Mouse (Mus musculus) myocyte (in vitro differentiated cells): ENCODE results near the gene Ddx20. TPM values are rescaled to one million over a fixed set of nuclear protein-coding genes. Genes with fewer than 3 reads are reported as not detected.

Source experiments
- H3K27me3 ChIP-seq: one replicate; pipeline ENCODE4 v1.6.1; 2011; ENCODE audit not compliant: control insufficient read depth, insufficient read depth, insufficient read length
- H3K36me3 ChIP-seq: one replicate; pipeline ENCODE4 v1.6.1; 2011; ENCODE audit not compliant: control insufficient read depth, insufficient read depth
- H3K4me2 ChIP-seq: one replicate; pipeline ENCODE4 v1.6.1; 2011; ENCODE audit warnings: low read depth, control low read depth
- H3K4me3 ChIP-seq: one replicate; pipeline ENCODE4 v1.5.1; 2011; ENCODE audit warnings: mild to moderate bottlenecking, control low read depth, moderate library complexity
- H3K79me2 ChIP-seq: one replicate; pipeline ENCODE4 v1.6.1; 2011; ENCODE audit not compliant: control insufficient read depth, insufficient read depth
- H3ac ChIP-seq: one replicate; pipeline ENCODE4 v1.6.1; 2011; ENCODE audit not compliant: control insufficient read depth, insufficient read length
- CEBPB ChIP-seq: IDR thresholded peaks from 2 replicates; pipeline ENCODE4 v1.6.1; 2011; ENCODE audit warnings: mild to moderate bottlenecking, moderate library complexity; ENCODE audit not compliant: poor library complexity, insufficient read depth, severe bottlenecking
- E2F4 ChIP-seq: IDR thresholded peaks from one replicate; pipeline ENCODE4 v1.6.1; 2011; ENCODE audit warnings: mild to moderate bottlenecking, control low read depth, moderate library complexity; ENCODE audit not compliant: insufficient read depth
- MAX ChIP-seq: IDR thresholded peaks from one replicate; pipeline ENCODE4 v1.6.1; 2011; ENCODE audit warnings: low read depth, mild to moderate bottlenecking, control low read depth
- MYOD1 ChIP-seq, 3 experiments: IDR thresholded peaks; one replicate each; pipeline ENCODE4 v1.6.1; 2011; ENCODE audit warnings: control low read depth in 2 of 3, low read depth in 2 of 3, mild to moderate bottlenecking in 2 of 3, moderate library complexity in 1 of 3; ENCODE audit not compliant: insufficient read length in 2 of 3, control insufficient read depth in 1 of 3
- MYOG ChIP-seq, 3 experiments: IDR thresholded peaks; one replicate each; pipeline ENCODE4 v1.6.1; 2011; ENCODE audit warnings: control low read depth in 2 of 3, low read depth in 2 of 3, mild to moderate bottlenecking in 2 of 3; ENCODE audit not compliant: insufficient read length in 2 of 3, control insufficient read depth in 1 of 3, insufficient read depth in 1 of 3
- POLR2A ChIP-seq: IDR thresholded peaks from one replicate; pipeline ENCODE4 v1.6.1; 2011; ENCODE audit warnings: low read depth, mild to moderate bottlenecking, control low read depth, moderate library complexity; ENCODE audit not compliant: insufficient read length
- POLR2AphosphoS2 ChIP-seq: IDR thresholded peaks from one replicate; pipeline ENCODE4 v1.6.1; 2011; ENCODE audit warnings: low read depth, control low read depth; ENCODE audit not compliant: insufficient read length
- REST ChIP-seq: IDR thresholded peaks from one replicate; pipeline ENCODE4 v1.6.1; 2011; ENCODE audit warnings: mild to moderate bottlenecking, control low read depth, moderate library complexity; ENCODE audit not compliant: insufficient read depth, insufficient read length
- SRF ChIP-seq: IDR thresholded peaks from one replicate; pipeline ENCODE4 v1.6.1; 2011; ENCODE audit warnings: low read depth; ENCODE audit not compliant: control insufficient read depth, insufficient read length
- TCF12 ChIP-seq: IDR thresholded peaks from one replicate; pipeline ENCODE4 v1.6.1; 2011; ENCODE audit warnings: mild to moderate bottlenecking, control low read depth; ENCODE audit not compliant: poor library complexity, insufficient read depth, severe bottlenecking
- TCF3 ChIP-seq: IDR thresholded peaks from one replicate; pipeline ENCODE4 v1.6.1; 2011; ENCODE audit warnings: low read depth, control low read depth; ENCODE audit not compliant: insufficient read length
- USF1 ChIP-seq: IDR thresholded peaks from one replicate; pipeline ENCODE4 v1.6.1; 2011; ENCODE audit warnings: low read depth, mild to moderate bottlenecking, control low read depth, moderate library complexity
- polyA plus RNA-seq: library from polyadenylated mRNA; unstranded; fragments of >200 nt; fragmentation: generic; extraction: Trizol; gene quantifications from one replicate; pipeline ENCODE4 v1.2.1, GENCODE M21; 2012; ENCODE audit warnings: missing spikeins

Ddx20 gene
- polyA plus RNA-seq, 1 experiment: 7.5 TPM

- no peaks in the 10 kb centered on the region for H3K36me3 ChIP-seq
- TF ChIP-seq USF1: no peak
- no peak for TF ChIP-seq SRF
- TF ChIP-seq POLR2AphosphoS2: no peak
- no peak for TF ChIP-seq CEBPB
- no peak for TF ChIP-seq MYOG (IDR thresholded peaks at IDR 0.05; ENCODE audit: control insufficient read depth in 1 of 3, insufficient read depth in 1 of 3, insufficient read length in 2 of 3, low read depth in 2 of 3)
- no peak for TF ChIP-seq TCF3
Measured at GRCm38 (mm10) chr3:105655031-105655585, 32.3 kb downstream of the Ddx20 start.

GRCm38 (mm10) chr3:105653544-105654380, 33.6 kb downstream of the Ddx20 start:
- H3K79me2 ChIP-seq: no peaks in the 10 kb centered on the region
- H3K36me3 ChIP-seq: no peaks in the 10 kb centered on the region
- H3ac ChIP-seq: no peak overlapping the region
- no peak for TF ChIP-seq SRF
- TF ChIP-seq USF1: no peak
- no peak overlapping the region for H3K4me2 ChIP-seq
- H3K27me3 ChIP-seq: peaks cover 18% of the 10 kb centered on the region
- H3K4me3 ChIP-seq: no peak overlapping the region

More at GRCm38 (mm10) chr3:105655031-105655585, 32.3 kb downstream of the Ddx20 start:
- H3K4me3 ChIP-seq: no peak overlapping the region
- H3ac ChIP-seq: no peak overlapping the region
- no peak overlapping the region for H3K4me2 ChIP-seq
- H3K27me3 ChIP-seq: peaks cover 8% of the 10 kb centered on the region
- no peaks in the 10 kb centered on the region for H3K79me2 ChIP-seq

GRCm38 (mm10) chr3:105648889-105649567, 38.3 kb downstream of the Ddx20 start:
- Histone ChIP-seq H3K4me2 (no peak overlapping the region), H3K4me3 (no peak overlapping the region), H3K27me3 (peaks cover 15% of the 10 kb centered on the region), H3ac (no peak overlapping the region), H3K79me2 (no peaks in the 10 kb centered on the region), H3K36me3 (no peaks in the 10 kb centered on the region)
- TF ChIP-seq MAX: no peak
- TF ChIP-seq E2F4: no peak
- no peak for TF ChIP-seq MYOG (IDR thresholded peaks at IDR 0.05; ENCODE audit: control insufficient read depth in 1 of 3, insufficient read depth in 1 of 3, insufficient read length in 2 of 3, low read depth in 2 of 3)
- TF ChIP-seq REST: no peak
- no peak for TF ChIP-seq POLR2A
- no peak for TF ChIP-seq TCF12
- TF ChIP-seq SRF: no peak
- no peak for TF ChIP-seq TCF3
- TF ChIP-seq MYOD1 (IDR thresholded peaks at IDR 0.05; ENCODE audit: control insufficient read depth in 1 of 3, insufficient read length in 2 of 3, low read depth in 2 of 3): no peak
- TF ChIP-seq USF1: no peak
- TF ChIP-seq POLR2AphosphoS2: no peak

GRCm38 (mm10) chr3:105643566-105643965, 43.8 kb downstream of the Ddx20 start:
- no peak for TF ChIP-seq CEBPB
- no peak for TF ChIP-seq E2F4
- no peak for TF ChIP-seq REST
- no peak for TF ChIP-seq USF1
- Histone ChIP-seq H3K4me3 (no peak overlapping the region), H3K79me2 (no peaks in the 10 kb centered on the region), H3ac (no peak overlapping the region), H3K27me3 (peaks cover 6% of the 10 kb centered on the region), H3K36me3 (no peaks in the 10 kb centered on the region), H3K4me2 (no peak overlapping the region)

GRCm38 (mm10) chr3:105642186-105642585, 45.2 kb downstream of the Ddx20 start:
- H3K27me3 ChIP-seq: peaks cover 11% of the 10 kb centered on the region
- TF ChIP-seq POLR2A (no peak), MYOG (IDR thresholded peaks at IDR 0.05; ENCODE audit: control insufficient read depth in 1 of 3, insufficient read depth in 1 of 3, insufficient read length in 2 of 3, low read depth in 2 of 3) (no peak), CEBPB (no peak), MAX (no peak), E2F4 (no peak), MYOD1 (IDR thresholded peaks at IDR 0.05; ENCODE audit: control insufficient read depth in 1 of 3, insufficient read length in 2 of 3, low read depth in 2 of 3) (no peak), USF1 (no peak), TCF12 (no peak), REST (no peak), POLR2AphosphoS2 (no peak), TCF3 (no peak), SRF (no peak)
- no peak overlapping the region for H3K4me2 ChIP-seq
- no peak overlapping the region for H3K4me3 ChIP-seq
- no peaks in the 10 kb centered on the region for H3K36me3 ChIP-seq
- H3ac ChIP-seq: no peak overlapping the region
- no peaks in the 10 kb centered on the region for H3K79me2 ChIP-seq
